Mouse (Mus musculus) adrenal gland, adult (tissue): ENCODE data around the gene Zdhhc21.

Source experiments
- DNase-seq, 2 experiments: peaks; one replicate each; pipeline ENCODE4 v3.0.0; 2022 to 2023; ENCODE audit warnings: low spot score in 1 of 2; ENCODE audit not compliant: inconsistent age in 2 of 2

Gene Zdhhc21

GRCm38 (mm10) chr4:82859131-82860125 lies at the start of gene Zdhhc21:
Zdhhc21 (minus strand) TSS chr4:82859958.
- DNase-seq = peak; percentile 85 to 94

GRCm38 (mm10) chr4:82895227-82895626 lies 35.5 kb upstream of the Zdhhc21 start:
- DNase-seq = no peak

- no peak for DNase-seq
Observed at GRCm38 (mm10) chr4:82892247-82892646, 32.5 kb upstream of the Zdhhc21 start.

- no peak for DNase-seq
Observed at GRCm38 (mm10) chr4:82891566-82891965, 31.8 kb upstream of the Zdhhc21 start.

- DNase-seq = no peak
Observed at GRCm38 (mm10) chr4:82891049-82891448, 31.3 kb upstream of the Zdhhc21 start.

GRCm38 (mm10) chr4:82890585-82890984 lies 30.8 kb upstream of the Zdhhc21 start:
- no peak for DNase-seq

GRCm38 (mm10) chr4:82886148-82886547 lies 26.4 kb upstream of the Zdhhc21 start:
- no peak for DNase-seq

- DNase-seq = no peak
Observed at GRCm38 (mm10) chr4:82885535-82885913, 25.8 kb upstream of the Zdhhc21 start.

GRCm38 (mm10) chr4:82884636-82885534 lies 25.1 kb upstream of the Zdhhc21 start, which contains the start of gene Cer1:
Cer1 (minus strand) TSS chr4:82885148.
- no peak for DNase-seq

GRCm38 (mm10) chr4:82882500-82882899 lies 22.7 kb upstream of the Zdhhc21 start:
- DNase-seq = no peak

GRCm38 (mm10) chr4:82881366-82881765 lies 21.6 kb upstream of the Zdhhc21 start:
- DNase-seq = no peak

GRCm38 (mm10) chr4:82880243-82880642 lies 20.5 kb upstream of the Zdhhc21 start:
- DNase-seq = no peak

GRCm38 (mm10) chr4:82879152-82879551 lies 19.4 kb upstream of the Zdhhc21 start:
- DNase-seq = no peak

GRCm38 (mm10) chr4:82876656-82877055 lies 16.9 kb upstream of the Zdhhc21 start:
- no peak for DNase-seq

- DNase-seq = no peak
Observed at GRCm38 (mm10) chr4:82875532-82875931, 15.8 kb upstream of the Zdhhc21 start.

- no peak for DNase-seq
Observed at GRCm38 (mm10) chr4:82874791-82875190, 15.0 kb upstream of the Zdhhc21 start.

GRCm38 (mm10) chr4:82872548-82872947 lies 12.8 kb upstream of the Zdhhc21 start:
- no peak for DNase-seq

- DNase-seq = no peak
Observed at GRCm38 (mm10) chr4:82872121-82872520, 12.4 kb upstream of the Zdhhc21 start.

GRCm38 (mm10) chr4:82870931-82871330 lies 11.2 kb upstream of the Zdhhc21 start:
- DNase-seq = no peak

GRCm38 (mm10) chr4:82867731-82868445 lies 8.1 kb upstream of the Zdhhc21 start:
- no peak for DNase-seq

GRCm38 (mm10) chr4:82867111-82867510 lies 7.4 kb upstream of the Zdhhc21 start:
- no peak for DNase-seq
